Mouse (Mus musculus) bone marrow macrophage, adult 2 months (primary cell): ENCODE measurements around the gene Trim46.

Experiments used
- CTCF ChIP-seq: IDR thresholded peaks from 2 replicates; pipeline ENCODE4 v1.5.1; 2012; ENCODE audit warnings: low read depth, mild to moderate bottlenecking, low read length, moderate library complexity
- POLR2A ChIP-seq: IDR thresholded peaks from 2 replicates; pipeline ENCODE4 v1.6.1; 2012; ENCODE audit warnings: mild to moderate bottlenecking, low read depth, low read length, borderline replicate concordance

GRCm38 (mm10) chr3:89251365-89251895 is 5.3 kb upstream of the Trim46 start:
- TF ChIP-seq POLR2A (no peak), CTCF (no peak)
